Mouse (Mus musculus) testis, adult 2 months (tissue): Measurements from ENCODE around the gene Cdh22.

Experiments used
- CTCF ChIP-seq: fragments of 200-500 bp; IDR thresholded peaks from 2 replicates; pipeline ENCODE4 v1.5.1; 2012; ENCODE audit warnings: low read depth, mild to moderate bottlenecking, inconsistent platforms, low read length, moderate library complexity; ENCODE audit not compliant: control insufficient read depth, insufficient read depth, insufficient replicate concordance
- POLR2A ChIP-seq: fragments of 200-500 bp; IDR thresholded peaks from 2 replicates; pipeline ENCODE4 v1.6.1; 2012; ENCODE audit warnings: low read depth, mild to moderate bottlenecking, inconsistent platforms, low read length, moderate library complexity; ENCODE audit not compliant: control insufficient read depth

DNA sequence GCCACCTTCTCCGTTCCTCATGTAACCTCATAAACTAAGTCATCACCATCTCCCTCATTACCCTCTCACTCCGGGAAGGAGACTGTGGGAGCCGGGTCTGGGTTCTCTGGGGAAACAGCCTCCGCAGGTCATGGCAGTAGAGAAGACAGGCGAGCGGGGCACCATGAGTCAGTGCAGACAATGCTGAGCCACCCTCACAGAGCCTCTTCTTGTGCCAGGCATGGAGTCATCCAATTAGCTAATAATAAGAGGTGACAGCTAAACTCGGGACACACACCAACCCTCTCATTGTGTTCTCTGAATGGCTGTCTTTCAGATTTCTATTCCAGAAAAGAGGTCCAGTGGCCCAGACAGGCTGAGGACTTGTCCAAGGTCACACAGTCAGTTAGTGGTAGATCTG is 43.2 kb downstream of the Cdh22 start:
- no peak for TF ChIP-seq CTCF
- TF ChIP-seq POLR2A: no peak
